Mouse (Mus musculus) liver, embryonic 14.5 days (tissue): ENCODE results near the gene Arl4d.

Experiments
- CTCF ChIP-seq: IDR thresholded peaks from 2 replicates; pipeline ENCODE4 v1.5.1; 2016; ENCODE audit warnings: antibody characterized with exemption, low read depth, control low read depth
- EP300 ChIP-seq: IDR thresholded peaks from 2 replicates; pipeline ENCODE4 v1.6.1; 2016; ENCODE audit warnings: antibody characterized with exemption, low read depth

GRCm38 (mm10) chr11:101682410-101682960 is 17.1 kb downstream of the Arl4d start:
- TF ChIP-seq CTCF (no peak), EP300 (no peak)
